ENCODE assay signal across 11 mouse cellular contexts in the genomic region with DNA sequence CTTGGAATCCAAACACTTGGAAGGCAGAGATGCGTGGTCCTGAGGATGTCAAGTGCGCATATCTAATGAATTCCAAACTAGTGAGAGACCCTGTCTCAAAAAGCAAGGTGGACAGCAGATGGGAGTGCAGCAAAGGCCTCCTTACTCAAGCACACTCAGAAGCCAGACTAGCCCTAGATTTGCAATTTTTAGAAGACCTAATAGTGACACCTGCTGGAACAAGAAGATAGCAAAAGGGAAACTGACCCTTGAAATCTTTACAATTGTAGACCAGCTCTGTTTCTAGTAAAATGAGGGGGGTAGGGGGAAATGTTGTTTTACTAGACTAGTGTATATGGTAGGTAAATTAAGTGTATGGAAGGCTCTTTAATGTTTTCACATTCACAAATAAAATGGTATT. TPM values are rescaled to one million over a fixed set of nuclear protein-coding genes. Genes with fewer than 3 reads are reported as not detected.
DNase-seq lines count a peak whose midpoint lies in the region; ATAC-seq and TF ChIP-seq lines count a peak whose summit lies in the region.
"Had no signal": no experiment of that assay in that cellular context is flagged by ENCODE, and none has a peak within 500 bp of the region (broad histone marks: within the 10 kb centered on the region; RNA-seq: fewer than 3 reads in every experiment).

No protein-coding gene starts in this region.

- H3K9me3 ChIP-seq in hindbrain, embryonic 14.5 days (ENCODE audit: control insufficient read depth, low read length) = no peaks in the 10 kb centered on the region
- H3K9me3 ChIP-seq in hindbrain, embryonic 12.5 days (replicated peaks) = no peaks in the 10 kb centered on the region
- no peaks in the 10 kb centered on the region for H3K9me3 ChIP-seq in hindbrain, postnatal 0 days (ENCODE audit: low read length)
- H3K9me3 ChIP-seq: heart, embryonic 13.5 days; liver, embryonic 15.5 days; stomach, embryonic 15.5 days had no signal

- no peak overlapping the region for H3K9ac ChIP-seq in hindbrain, embryonic 14.5 days
- H3K9ac ChIP-seq in hindbrain, embryonic 12.5 days = no peak overlapping the region
- H3K9ac ChIP-seq in hindbrain, postnatal 0 days (replicated peaks; ENCODE audit: low read length) = no peak overlapping the region
- H3K9ac ChIP-seq: heart, embryonic 13.5 days; liver, embryonic 15.5 days; stomach, embryonic 15.5 days had no signal

- 50% methylated on average over 2 of the region's 2 CpGs for WGBS in hindbrain, embryonic 14.5 days
- WGBS in hindbrain, embryonic 12.5 days = 58% methylated on average over 2 of the region's 2 CpGs
- 56% methylated on average over 2 of the region's 2 CpGs for WGBS in hindbrain, postnatal 0 days

- H3K4me1 ChIP-seq in hindbrain, embryonic 14.5 days (replicated peaks; ENCODE audit: control insufficient read depth, insufficient read depth, low read length) = no peaks in the 10 kb centered on the region
- H3K4me1 ChIP-seq in hindbrain, embryonic 12.5 days = no peaks in the 10 kb centered on the region
- H3K4me1 ChIP-seq in hindbrain, postnatal 0 days (ENCODE audit: insufficient read depth, low read length) = no peaks in the 10 kb centered on the region
- H3K4me1 ChIP-seq: heart, embryonic 13.5 days; stomach, embryonic 15.5 days had no signal

- DNase-seq in hindbrain, embryonic 14.5 days (ENCODE audit: low spot score) = peak; percentile 76
- peak; percentile 63 for DNase-seq in 416B (ENCODE audit: low read depth)
- peak; percentile 71 for DNase-seq in MN1 (ENCODE audit: low spot score)
- DNase-seq in hindbrain, postnatal 0 days (ENCODE audit: low spot score) = peak; percentile 67
- DNase-seq in right cerebral cortex, postnatal 36 days (ENCODE audit: low spot score in 2 of 2) = no peak
- DNase-seq in urinary bladder, adult 2 months (ENCODE audit: low spot score) = no peak

- no peaks in the 10 kb centered on the region for H3K27me3 ChIP-seq in hindbrain, embryonic 14.5 days (ENCODE audit: control insufficient read depth, insufficient read depth, low read length)
- no peaks in the 10 kb centered on the region for H3K27me3 ChIP-seq in hindbrain, embryonic 12.5 days
- H3K27me3 ChIP-seq in hindbrain, postnatal 0 days (ENCODE audit: insufficient read depth, low read length) = no peaks in the 10 kb centered on the region
- H3K27me3 ChIP-seq: heart, embryonic 13.5 days; liver, embryonic 15.5 days; stomach, embryonic 15.5 days had no signal

- no peak overlapping the region for H3K4me3 ChIP-seq in hindbrain, embryonic 14.5 days (replicated peaks; ENCODE audit: low read length)
- no peak overlapping the region for H3K4me3 ChIP-seq in hindbrain, embryonic 12.5 days
- H3K4me3 ChIP-seq in hindbrain, postnatal 0 days (ENCODE audit: low read length) = no peak overlapping the region
- H3K4me3 ChIP-seq: heart, embryonic 13.5 days; liver, embryonic 15.5 days; stomach, embryonic 15.5 days had no signal

- H3K4me2 ChIP-seq in hindbrain, embryonic 14.5 days (replicated peaks) = no peak overlapping the region
- no peak overlapping the region for H3K4me2 ChIP-seq in hindbrain, embryonic 12.5 days (replicated peaks)
- no peak overlapping the region for H3K4me2 ChIP-seq in hindbrain, postnatal 0 days (ENCODE audit: low read depth, low read length)
- H3K4me2 ChIP-seq: heart, embryonic 13.5 days; liver, embryonic 15.5 days; stomach, embryonic 15.5 days had no signal

- H3K36me3 ChIP-seq in hindbrain, embryonic 14.5 days (replicated peaks; ENCODE audit: control insufficient read depth, insufficient read depth) = no peaks in the 10 kb centered on the region
- no peaks in the 10 kb centered on the region for H3K36me3 ChIP-seq in hindbrain, embryonic 12.5 days
- no peaks in the 10 kb centered on the region for H3K36me3 ChIP-seq in hindbrain, postnatal 0 days (ENCODE audit: insufficient read depth, low read length)
- H3K36me3 ChIP-seq: heart, embryonic 13.5 days; liver, embryonic 15.5 days; stomach, embryonic 15.5 days had no signal

- no peak overlapping the region for H3K27ac ChIP-seq in hindbrain, embryonic 14.5 days
- no peak overlapping the region for H3K27ac ChIP-seq in hindbrain, embryonic 12.5 days
- no peak overlapping the region for H3K27ac ChIP-seq in hindbrain, postnatal 0 days
- H3K27ac ChIP-seq: heart, embryonic 13.5 days; liver, embryonic 15.5 days; stomach, embryonic 15.5 days had no signal

- no peak for ATAC-seq in hindbrain, embryonic 14.5 days (ENCODE audit: low FRiP score)
- ATAC-seq in hindbrain, embryonic 12.5 days (ENCODE audit: low FRiP score) = no peak
- ATAC-seq in hindbrain, postnatal 0 days = no peak
- ATAC-seq: activated CD4-positive, CD25-positive, alpha-beta regulatory T cell, adult 4 months had no signal

- peak; percentile 66 for TF ChIP-seq CTCF in hindbrain, postnatal 0 days (IDR thresholded peaks at IDR 0.05; ENCODE audit: low read depth)

RNA-seq across cellular contexts. Expression of a gene that starts 8.5 kb away (rescaled TPM):
- polyA plus RNA-seq in hindbrain, embryonic 14.5 days (2014; fragmentation: Nextera tagmentation; extraction: Ambion mirVana) = 72.4 and 83.4 TPM in 2 replicates
- 116 and 117 TPM in 2 replicates for polyA plus RNA-seq in hindbrain, embryonic 12.5 days (2016; fragmentation: Nextera tagmentation; extraction: Ambion mirVana)
- total RNA-seq in hindbrain, postnatal 0 days (2014; rRNA removed) = 38.4 and 39.0 TPM in 2 replicates
- polyA plus RNA-seq in hindbrain, postnatal 0 days (2015; fragmentation: Nextera tagmentation; extraction: Ambion mirVana) = 28.8 and 29.8 TPM in 2 replicates
- polyA plus RNA-seq in urinary bladder, adult 2 months (2012; rRNA removed) = 39.7 and 39.8 TPM in 2 replicates

RNA-seq across cellular contexts. Expression of a gene that starts 36.3 kb away (rescaled TPM):
- polyA plus RNA-seq in hindbrain, embryonic 14.5 days (2014; fragmentation: Nextera tagmentation; extraction: Ambion mirVana) = 0.17 TPM in 1 of 2 replicates, not detected in the other
- 0.10 and 0.26 TPM in 2 replicates for polyA plus RNA-seq in hindbrain, embryonic 12.5 days (2016; fragmentation: Nextera tagmentation; extraction: Ambion mirVana)
- not detected in 2 replicates for total RNA-seq in hindbrain, postnatal 0 days (2014; rRNA removed)
- polyA plus RNA-seq in hindbrain, postnatal 0 days (2015; fragmentation: Nextera tagmentation; extraction: Ambion mirVana) = not detected in 2 replicates
- not detected in 2 replicates for polyA plus RNA-seq in urinary bladder, adult 2 months (2012; rRNA removed)

Comparison
In these comparisons a context has a peak if more than half of its experiments do, and no peak if none do; other contexts are left out.
1. DNase-seq: peak in hindbrain, embryonic 14.5 days (single experiment), 416B (single experiment), MN1 (single experiment) and hindbrain, postnatal 0 days (single experiment); none in right cerebral cortex, postnatal 36 days (0 of 2) and urinary bladder, adult 2 months (single experiment).